Mouse (Mus musculus): ENCODE measurements around the gene Klhdc7b. TPM values are rescaled to one million over a fixed set of nuclear protein-coding genes. Genes with fewer than 3 reads are reported as not detected.

Klhdc7b gene
- polyA plus RNA-seq, 1 experiment, result not detected

- Histone ChIP-seq H3K27me3 (ENCODE audit: control insufficient read depth, insufficient read depth, insufficient read length) (no peaks in the 10 kb centered on the region), H3ac (ENCODE audit: control insufficient read depth, insufficient read length) (no peak overlapping the region), H3K4me3 (no peak overlapping the region), H3K4me2 (ENCODE audit: low read depth) (no peak overlapping the region), H3K36me3 (ENCODE audit: control insufficient read depth, insufficient read depth) (peaks cover 40% of the 10 kb centered on the region), H3K79me2 (ENCODE audit: control insufficient read depth, insufficient read depth) (peaks cover 76% of the 10 kb centered on the region)
- TF ChIP-seq USF1 (IDR thresholded peaks at IDR 0.05; ENCODE audit: low read depth), result no peak
- TF ChIP-seq POLR2A (IDR thresholded peaks at IDR 0.05; ENCODE audit: insufficient read length, low read depth), result no peak
- TF ChIP-seq TCF12 (IDR thresholded peaks at IDR 0.05; ENCODE audit: insufficient read depth, poor library complexity, severe bottlenecking), result no peak
- no peak for TF ChIP-seq MYOD1 (IDR thresholded peaks at IDR 0.05; ENCODE audit: control insufficient read depth in 1 of 3, insufficient read length in 2 of 3, low read depth in 2 of 3)
- TF ChIP-seq REST (IDR thresholded peaks at IDR 0.05; ENCODE audit: insufficient read depth, insufficient read length), result no peak
- TF ChIP-seq CEBPB (IDR thresholded peaks at IDR 0.05; ENCODE audit: insufficient read depth, poor library complexity, severe bottlenecking), result no peak
- TF ChIP-seq SRF (IDR thresholded peaks at IDR 0.05; ENCODE audit: control insufficient read depth, insufficient read length, low read depth), result no peak
- TF ChIP-seq POLR2AphosphoS2 (IDR thresholded peaks at IDR 0.05; ENCODE audit: insufficient read length, low read depth), result no peak
- no peak for TF ChIP-seq MAX (IDR thresholded peaks at IDR 0.05; ENCODE audit: low read depth)
- TF ChIP-seq TCF3 (IDR thresholded peaks at IDR 0.05; ENCODE audit: insufficient read length, low read depth), result no peak
- TF ChIP-seq E2F4 (IDR thresholded peaks at IDR 0.05; ENCODE audit: insufficient read depth), result no peak
- no peak for TF ChIP-seq MYOG (IDR thresholded peaks at IDR 0.05; ENCODE audit: control insufficient read depth in 1 of 3, insufficient read depth in 1 of 3, insufficient read length in 2 of 3, low read depth in 2 of 3)
Measured at GRCm38 (mm10) chr15:89358784-89359183, 25.9 kb upstream of the Klhdc7b start.

- Histone ChIP-seq H3ac (ENCODE audit: control insufficient read depth, insufficient read length) (no peak overlapping the region), H3K79me2 (ENCODE audit: control insufficient read depth, insufficient read depth) (peaks cover 39% of the 10 kb centered on the region), H3K4me3 (no peak overlapping the region), H3K27me3 (ENCODE audit: control insufficient read depth, insufficient read depth, insufficient read length) (no peaks in the 10 kb centered on the region), H3K36me3 (ENCODE audit: control insufficient read depth, insufficient read depth) (peaks cover 83% of the 10 kb centered on the region), H3K4me2 (ENCODE audit: low read depth) (no peak overlapping the region)
- TF ChIP-seq TCF3 (IDR thresholded peaks at IDR 0.05; ENCODE audit: insufficient read length, low read depth) (no peak), E2F4 (IDR thresholded peaks at IDR 0.05; ENCODE audit: insufficient read depth) (no peak), TCF12 (IDR thresholded peaks at IDR 0.05; ENCODE audit: insufficient read depth, poor library complexity, severe bottlenecking) (no peak), MYOG (IDR thresholded peaks at IDR 0.05; ENCODE audit: control insufficient read depth in 1 of 3, insufficient read depth in 1 of 3, insufficient read length in 2 of 3, low read depth in 2 of 3) (no peak), CEBPB (IDR thresholded peaks at IDR 0.05; ENCODE audit: insufficient read depth, poor library complexity, severe bottlenecking) (no peak), MYOD1 (IDR thresholded peaks at IDR 0.05; ENCODE audit: control insufficient read depth in 1 of 3, insufficient read length in 2 of 3, low read depth in 2 of 3) (no peak), USF1 (IDR thresholded peaks at IDR 0.05; ENCODE audit: low read depth) (no peak)
Measured at GRCm38 (mm10) chr15:89363051-89363450, 21.7 kb upstream of the Klhdc7b start.

- H3ac ChIP-seq (ENCODE audit: control insufficient read depth, insufficient read length), result no peak overlapping the region
- H3K4me2 ChIP-seq (ENCODE audit: low read depth), result no peak overlapping the region
- H3K4me3 ChIP-seq, result no peak overlapping the region
- H3K79me2 ChIP-seq (ENCODE audit: control insufficient read depth, insufficient read depth), result peaks cover 18% of the 10 kb centered on the region
- no peaks in the 10 kb centered on the region for H3K27me3 ChIP-seq (ENCODE audit: control insufficient read depth, insufficient read depth, insufficient read length)
- no peak for TF ChIP-seq CEBPB (IDR thresholded peaks at IDR 0.05; ENCODE audit: insufficient read depth, poor library complexity, severe bottlenecking)
- TF ChIP-seq E2F4 (IDR thresholded peaks at IDR 0.05; ENCODE audit: insufficient read depth), result no peak
- TF ChIP-seq POLR2A (IDR thresholded peaks at IDR 0.05; ENCODE audit: insufficient read length, low read depth), result no peak
- TF ChIP-seq REST (IDR thresholded peaks at IDR 0.05; ENCODE audit: insufficient read depth, insufficient read length), result no peak
- no peak for TF ChIP-seq TCF12 (IDR thresholded peaks at IDR 0.05; ENCODE audit: insufficient read depth, poor library complexity, severe bottlenecking)
- no peak for TF ChIP-seq TCF3 (IDR thresholded peaks at IDR 0.05; ENCODE audit: insufficient read length, low read depth)
- no peak for TF ChIP-seq MYOD1 (IDR thresholded peaks at IDR 0.05; ENCODE audit: control insufficient read depth in 1 of 3, insufficient read length in 2 of 3, low read depth in 2 of 3)
- TF ChIP-seq SRF (IDR thresholded peaks at IDR 0.05; ENCODE audit: control insufficient read depth, insufficient read length, low read depth), result no peak
- no peak for TF ChIP-seq MYOG (IDR thresholded peaks at IDR 0.05; ENCODE audit: control insufficient read depth in 1 of 3, insufficient read depth in 1 of 3, insufficient read length in 2 of 3, low read depth in 2 of 3)
- no peak for TF ChIP-seq MAX (IDR thresholded peaks at IDR 0.05; ENCODE audit: low read depth)
- TF ChIP-seq POLR2AphosphoS2 (IDR thresholded peaks at IDR 0.05; ENCODE audit: insufficient read length, low read depth), result no peak
- TF ChIP-seq USF1 (IDR thresholded peaks at IDR 0.05; ENCODE audit: low read depth), result no peak
- H3K36me3 ChIP-seq (ENCODE audit: control insufficient read depth, insufficient read depth), result peaks cover 94% of the 10 kb centered on the region
Measured at GRCm38 (mm10) chr15:89365141-89365551, 19.6 kb upstream of the Klhdc7b start.

- no peak overlapping the region for H3K4me2 ChIP-seq (ENCODE audit: low read depth)
- no peak for TF ChIP-seq USF1 (IDR thresholded peaks at IDR 0.05; ENCODE audit: low read depth)
- peaks cover 46% of the 10 kb centered on the region for H3K36me3 ChIP-seq (ENCODE audit: control insufficient read depth, insufficient read depth)
- H3K4me3 ChIP-seq, result no peak overlapping the region
- H3K27me3 ChIP-seq (ENCODE audit: control insufficient read depth, insufficient read depth, insufficient read length), result peaks cover 9% of the 10 kb centered on the region
- no peaks in the 10 kb centered on the region for H3K79me2 ChIP-seq (ENCODE audit: control insufficient read depth, insufficient read depth)
- no peak overlapping the region for H3ac ChIP-seq (ENCODE audit: control insufficient read depth, insufficient read length)
Measured at GRCm38 (mm10) chr15:89372068-89372467, 12.6 kb upstream of the Klhdc7b start.

GRCm38 (mm10) chr15:89372536-89372935 is 12.2 kb upstream of the Klhdc7b start:
- peaks cover 42% of the 10 kb centered on the region for H3K36me3 ChIP-seq (ENCODE audit: control insufficient read depth, insufficient read depth)
- H3K4me2 ChIP-seq (ENCODE audit: low read depth), result peak overlapping the region; percentile 83
- no peak for TF ChIP-seq USF1 (IDR thresholded peaks at IDR 0.05; ENCODE audit: low read depth)
- TF ChIP-seq TCF12 (IDR thresholded peaks at IDR 0.05; ENCODE audit: insufficient read depth, poor library complexity, severe bottlenecking), result no peak
- peak; percentile 31 for TF ChIP-seq POLR2AphosphoS2 (IDR thresholded peaks at IDR 0.05; ENCODE audit: insufficient read length, low read depth)
- H3K27me3 ChIP-seq (ENCODE audit: control insufficient read depth, insufficient read depth, insufficient read length), result peaks cover 13% of the 10 kb centered on the region
- peak overlapping the region; percentile 34 for H3ac ChIP-seq (ENCODE audit: control insufficient read depth, insufficient read length)
- H3K4me3 ChIP-seq, result peak overlapping the region; percentile 44
- H3K79me2 ChIP-seq (ENCODE audit: control insufficient read depth, insufficient read depth), result no peaks in the 10 kb centered on the region

Data from myocyte (in vitro differentiated cells).